Mouse (Mus musculus) ES-E14 (cell line): ENCODE measurements around the gene Bnip1.

Source experiments
- CHD2 ChIP-seq: IDR thresholded peaks from 2 replicates; pipeline ENCODE4 v1.6.1; 2014; ENCODE audit warnings: mild to moderate bottlenecking, low read depth, low read length, inconsistent platforms
- MAFK ChIP-seq: IDR thresholded peaks from 2 replicates; pipeline ENCODE4 v1.6.1; 2014; ENCODE audit warnings: mild to moderate bottlenecking, low read depth, low read length, inconsistent platforms; ENCODE audit not compliant: insufficient read depth
- ZNF384 ChIP-seq: IDR thresholded peaks from 2 replicates; pipeline ENCODE4 v1.6.1; 2012; ENCODE audit warnings: low read depth, low read length, inconsistent platforms

DNA sequence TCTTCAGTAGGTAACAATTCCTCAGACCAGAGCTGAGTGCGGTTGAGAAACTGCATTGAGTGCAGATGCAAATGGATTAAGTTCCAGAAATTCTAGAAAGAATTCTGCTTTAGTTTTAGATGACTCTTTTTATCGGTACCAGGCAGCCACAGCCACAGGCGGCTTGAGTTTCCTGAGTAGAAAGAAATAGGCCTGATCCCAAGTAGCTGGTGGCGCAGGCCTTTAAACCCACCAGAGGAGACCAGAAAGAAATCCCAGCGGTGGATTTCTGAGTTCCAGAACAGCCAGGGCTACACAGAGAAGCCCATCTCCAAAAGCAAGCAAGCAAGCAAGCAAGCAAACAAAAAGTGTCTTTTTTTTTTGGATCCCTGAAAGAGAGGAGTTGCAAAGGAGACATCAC lies 55.5 kb downstream of the Bnip1 start:
- no peak for TF ChIP-seq MAFK
- no peak for TF ChIP-seq CHD2
- no peak for TF ChIP-seq ZNF384
